Mouse (Mus musculus) heart, embryonic 16.5 days (tissue): ENCODE results near the gene Vasn. TPM values are rescaled to one million over a fixed set of nuclear protein-coding genes. Genes with fewer than 3 reads are reported as not detected.

ENCODE experiments used
- ATAC-seq: fragments of 200-750 bp; cut with Nextera tagmentation; replicated peaks from 2 replicates; pipeline ENCODE4 v1.8.0; 2017; ENCODE audit warnings: moderate number of reproducible peaks; ENCODE audit not compliant: insufficient read depth, low FRiP score; ENCODE audit errors: extremely low read depth
- H3K27ac ChIP-seq: fragments of 300-500 bp; sonication (generic); 2 replicates; pipeline ENCODE4 v1.5.1; 2014; ENCODE audit warnings: mild to moderate bottlenecking, low read length, control low read depth, moderate library complexity
- H3K27me3 ChIP-seq: fragments of 300-500 bp; sonication (generic); 2 replicates; pipeline ENCODE4 v1.6.1; 2014; ENCODE audit warnings: low read length, mixed read lengths; ENCODE audit not compliant: control insufficient read depth, insufficient read depth
- H3K36me3 ChIP-seq: fragments of 300-500 bp; sonication (generic); 2 replicates; pipeline ENCODE4 v1.6.1; 2014; ENCODE audit not compliant: control insufficient read depth, insufficient read depth
- H3K4me1 ChIP-seq: fragments of 300-500 bp; sonication (generic); 2 replicates; pipeline ENCODE4 v1.6.1; 2014; ENCODE audit warnings: low read length, mixed read lengths; ENCODE audit not compliant: control insufficient read depth, insufficient read depth
- H3K4me2 ChIP-seq: fragments of 300-500 bp; sonication (generic); 2 replicates; pipeline ENCODE4 v1.6.1; 2014; ENCODE audit warnings: low read depth, mild to moderate bottlenecking, control low read depth, low read length
- H3K4me3 ChIP-seq: fragments of 300-500 bp; sonication (generic); 2 replicates; pipeline ENCODE4 v1.5.1; 2014; ENCODE audit warnings: mild to moderate bottlenecking, control low read depth, low read length
- H3K9ac ChIP-seq: fragments of 300-500 bp; sonication (generic); 2 replicates; pipeline ENCODE4 v1.6.1; 2014; ENCODE audit warnings: low read length, control low read depth
- H3K9me3 ChIP-seq: fragments of 300-500 bp; sonication (generic); replicated peaks from 2 replicates; pipeline ENCODE4 v1.6.1; 2016; ENCODE audit warnings: low read length; ENCODE audit not compliant: control insufficient read depth
- WGBS: fragments of 180-500 bp; shearing (Covaris S2); extraction: QIAGEN DNeasy Blood & Tissue Kit; methylation state at CpG from one replicate; pipeline ENCODE4 v1.1.7; 2014; 5-methylcytosine and 5-hydroxymethylcytosine counted together
- polyA plus RNA-seq: library from polyadenylated mRNA; unstranded; fragments of >200 nt; fragmentation: Nextera tagmentation; extraction: Ambion mirVana; gene quantifications from 2 replicates; pipeline ENCODE4 v1.2.1, GENCODE M21; 2015

Gene Vasn
- polyA plus RNA-seq, 1 experiment from 2014 or later, result 15.7 TPM

GRCm38 (mm10) chr16:4651624-4652023 lies 11.9 kb downstream of the Vasn start:
- ATAC-seq, result no peak
- Histone ChIP-seq H3K9me3 (no peaks in the 10 kb centered on the region), H3K4me2 (no peak overlapping the region), H3K4me3 (no peak overlapping the region), H3K36me3 (peaks cover 25% of the 10 kb centered on the region), H3K9ac (no peak overlapping the region), H3K27me3 (no peaks in the 10 kb centered on the region), H3K27ac (peak overlapping the region; percentile 47), H3K4me1 (peaks cover 61% of the 10 kb centered on the region)
- WGBS, result 72% methylated on average over 7 of the region's 7 CpGs

- peaks cover 57% of the 10 kb centered on the region for H3K4me1 ChIP-seq
- peaks cover 25% of the 10 kb centered on the region for H3K36me3 ChIP-seq
- no peaks in the 10 kb centered on the region for H3K9me3 ChIP-seq
- peak overlapping the region; percentile 47 for H3K27ac ChIP-seq
- WGBS, result 56% methylated on average over 4 of the region's 4 CpGs
- H3K4me2 ChIP-seq, result no peak overlapping the region
- no peak overlapping the region for H3K9ac ChIP-seq
- ATAC-seq, result no peak
- H3K27me3 ChIP-seq, result no peaks in the 10 kb centered on the region
- no peak overlapping the region for H3K4me3 ChIP-seq
Observed at GRCm38 (mm10) chr16:4652707-4653416, 13.1 kb downstream of the Vasn start.

GRCm38 (mm10) chr16:4654706-4655105 lies 15.0 kb downstream of the Vasn start:
- Histone ChIP-seq H3K4me2 (no peak overlapping the region), H3K27ac (peak overlapping the region; percentile 64), H3K36me3 (peaks cover 12% of the 10 kb centered on the region), H3K9me3 (no peaks in the 10 kb centered on the region), H3K9ac (no peak overlapping the region), H3K4me1 (peaks cover 64% of the 10 kb centered on the region), H3K4me3 (no peak overlapping the region), H3K27me3 (no peaks in the 10 kb centered on the region)
- 74% methylated on average over 10 of the region's 10 CpGs for WGBS
- ATAC-seq, result no peak

- peak overlapping the region; percentile 49 for H3K9ac ChIP-seq
- no peak overlapping the region for H3K4me3 ChIP-seq
- H3K4me2 ChIP-seq, result no peak overlapping the region
- peaks cover 64% of the 10 kb centered on the region for H3K4me1 ChIP-seq
- WGBS, result 50% methylated on average over 4 of the region's 4 CpGs
- no peaks in the 10 kb centered on the region for H3K9me3 ChIP-seq
- ATAC-seq, result no peak
- H3K27me3 ChIP-seq, result no peaks in the 10 kb centered on the region
- H3K27ac ChIP-seq, result peak overlapping the region; percentile 64
- H3K36me3 ChIP-seq, result peaks cover 7% of the 10 kb centered on the region
Observed at GRCm38 (mm10) chr16:4655251-4655734, 15.6 kb downstream of the Vasn start.

- Histone ChIP-seq H3K4me2 (peak overlapping the region; percentile 10; the same call in 1 of the 2 replicates), H3K36me3 (peaks cover 6% of the 10 kb centered on the region), H3K9ac (peak overlapping the region; percentile 49), H3K27ac (peak overlapping the region; percentile 64), H3K27me3 (no peaks in the 10 kb centered on the region), H3K4me1 (peaks cover 64% of the 10 kb centered on the region), H3K4me3 (no peak overlapping the region), H3K9me3 (no peaks in the 10 kb centered on the region)
- ATAC-seq, result peak; percentile 31; the same call in 1 of the 2 replicates
- WGBS, result 23% methylated on average over 11 of the region's 11 CpGs
Observed at GRCm38 (mm10) chr16:4655764-4656570, 16.2 kb downstream of the Vasn start.

- peaks cover 3% of the 10 kb centered on the region for H3K36me3 ChIP-seq
- no peak overlapping the region for H3K4me2 ChIP-seq
- no peak overlapping the region for H3K4me3 ChIP-seq
- H3K4me1 ChIP-seq, result peaks cover 60% of the 10 kb centered on the region
- H3K27me3 ChIP-seq, result no peaks in the 10 kb centered on the region
- no peaks in the 10 kb centered on the region for H3K9me3 ChIP-seq
- WGBS, result 51% methylated on average over 9 of the region's 9 CpGs
- H3K9ac ChIP-seq, result peak overlapping the region; percentile 49
- no peak for ATAC-seq
- peak overlapping the region; percentile 64 for H3K27ac ChIP-seq
Observed at GRCm38 (mm10) chr16:4656571-4657081, 16.9 kb downstream of the Vasn start.

DNA sequence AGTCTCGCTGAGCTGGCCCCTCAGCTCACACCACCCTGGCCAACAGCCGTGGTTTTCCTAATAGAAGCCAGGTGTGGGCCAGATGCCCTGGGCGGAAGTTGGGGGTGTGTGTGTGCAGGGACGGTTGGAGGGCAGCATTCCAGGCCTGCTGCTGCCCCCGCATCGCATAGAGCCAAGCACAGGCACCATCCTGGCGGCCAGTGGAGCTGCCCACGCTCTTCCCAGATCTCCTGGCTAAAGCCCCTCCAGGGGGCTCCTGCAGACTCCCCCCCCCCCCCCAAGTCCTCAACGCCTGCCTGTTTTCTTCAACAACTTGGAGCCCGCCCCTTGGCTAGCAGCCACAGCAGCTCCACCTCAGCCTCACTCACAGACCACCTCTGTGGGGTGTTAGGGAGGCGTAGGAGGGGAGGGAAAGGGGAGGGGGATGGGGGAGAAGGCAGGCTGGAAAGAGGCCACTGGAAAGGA lies 19.1 kb downstream of the Vasn start:
- Histone ChIP-seq H3K9ac (peak overlapping the region; percentile 49), H3K4me3 (no peak overlapping the region)

GRCm38 (mm10) chr16:4659326-4659725 lies 19.6 kb downstream of the Vasn start:
- Histone ChIP-seq H3K9me3 (no peaks in the 10 kb centered on the region), H3K4me1 (peaks cover 44% of the 10 kb centered on the region), H3K9ac (peak overlapping the region; percentile 49), H3K4me2 (no peak overlapping the region), H3K27me3 (no peaks in the 10 kb centered on the region), H3K36me3 (0 out of 2 replicates have a peak, but pooled peaks cover 2% of the 10 kb centered on the region), H3K4me3 (no peak overlapping the region), H3K27ac (peak overlapping the region; percentile 47)
- WGBS, result 18% methylated on average over 2 of the region's 2 CpGs
- no peak for ATAC-seq

More for the DNA sequence above, 19.1 kb downstream of the Vasn start:
- ATAC-seq, result peak; percentile 66
- H3K4me2 ChIP-seq, result 0 out of 2 replicates have a peak overlapping the region, but pooled peaks have one; percentile 14
- no peaks in the 10 kb centered on the region for H3K9me3 ChIP-seq
- peaks cover 2% of the 10 kb centered on the region; the same call in 1 of the 2 replicates for H3K36me3 ChIP-seq
- H3K27me3 ChIP-seq, result no peaks in the 10 kb centered on the region
- 25% methylated on average over 11 of the region's 11 CpGs for WGBS
- peak overlapping the region; percentile 47 for H3K27ac ChIP-seq
- H3K4me1 ChIP-seq, result peaks cover 47% of the 10 kb centered on the region
